Mouse (Mus musculus): ENCODE results near the gene Eif4b. TPM values are rescaled to one million over a fixed set of nuclear protein-coding genes. Genes with fewer than 3 reads are reported as not detected.

Gene Eif4b
- polyA plus RNA-seq, 1 experiment from 2014 or later: 121 TPM

- no peak overlapping the region for H3K9ac ChIP-seq (ENCODE audit: low read length)
- no peak overlapping the region for H3K4me3 ChIP-seq (ENCODE audit: low read depth, low read length)
- no peak overlapping the region for H3K4me2 ChIP-seq (ENCODE audit: low read depth)
- ATAC-seq (ENCODE audit: insufficient read depth, low FRiP score, low TSS enrichment) (no peak), DNase-seq (ENCODE audit: low spot score) (no peak)
- no peaks in the 10 kb centered on the region for H3K9me3 ChIP-seq (ENCODE audit: control insufficient read depth, low read length)
- no peak overlapping the region for H3K27ac ChIP-seq (ENCODE audit: low read depth, low read length)
- H3K27me3 ChIP-seq (ENCODE audit: control insufficient read depth, insufficient read depth, low read length): 0 out of 2 replicates have a peak, but pooled peaks cover 4% of the 10 kb centered on the region
- WGBS: 40% methylated on average over 5 of the region's 5 CpGs
- peaks cover 26% of the 10 kb centered on the region for H3K4me1 ChIP-seq (ENCODE audit: control insufficient read depth, insufficient read depth, low read length)
- peaks cover 22% of the 10 kb centered on the region for H3K36me3 ChIP-seq (ENCODE audit: control insufficient read depth, insufficient read depth, low read length)
Measured at GRCm38 (mm10) chr15:102097991-102098555, 24.5 kb downstream of the Eif4b start.

- Histone ChIP-seq H3K9me3 (ENCODE audit: control insufficient read depth, low read length) (no peaks in the 10 kb centered on the region), H3K36me3 (ENCODE audit: control insufficient read depth, insufficient read depth, low read length) (peaks cover 16% of the 10 kb centered on the region), H3K4me1 (ENCODE audit: control insufficient read depth, insufficient read depth, low read length) (peaks cover 33% of the 10 kb centered on the region), H3K4me3 (ENCODE audit: low read depth, low read length) (no peak overlapping the region), H3K27ac (ENCODE audit: low read depth, low read length) (no peak overlapping the region), H3K9ac (ENCODE audit: low read length) (no peak overlapping the region), H3K27me3 (ENCODE audit: control insufficient read depth, insufficient read depth, low read length) (0 out of 2 replicates have a peak, but pooled peaks cover 4% of the 10 kb centered on the region), H3K4me2 (ENCODE audit: low read depth) (peak overlapping the region; percentile 83)
- 51% methylated on average over 5 of the region's 5 CpGs for WGBS
- ATAC-seq (ENCODE audit: insufficient read depth, low FRiP score, low TSS enrichment): no peak
- no peak for DNase-seq (ENCODE audit: low spot score)
Measured at GRCm38 (mm10) chr15:102099260-102099659, 25.7 kb downstream of the Eif4b start.

GRCm38 (mm10) chr15:102099771-102100160, 26.2 kb downstream of the Eif4b start:
- H3K4me1 ChIP-seq (ENCODE audit: control insufficient read depth, insufficient read depth, low read length): peaks cover 36% of the 10 kb centered on the region
- no peaks in the 10 kb centered on the region for H3K9me3 ChIP-seq (ENCODE audit: control insufficient read depth, low read length)
- peak overlapping the region; percentile 83 for H3K4me2 ChIP-seq (ENCODE audit: low read depth)
- DNase-seq (ENCODE audit: low spot score) (no peak), ATAC-seq (ENCODE audit: insufficient read depth, low FRiP score, low TSS enrichment) (no peak)
- peak overlapping the region; percentile 47 for H3K4me3 ChIP-seq (ENCODE audit: low read depth, low read length)
- H3K27me3 ChIP-seq (ENCODE audit: control insufficient read depth, insufficient read depth, low read length): 0 out of 2 replicates have a peak, but pooled peaks cover 4% of the 10 kb centered on the region
- H3K27ac ChIP-seq (ENCODE audit: low read depth, low read length): no peak overlapping the region
- peaks cover 13% of the 10 kb centered on the region for H3K36me3 ChIP-seq (ENCODE audit: control insufficient read depth, insufficient read depth, low read length)
- 25% methylated on average over 8 of the region's 8 CpGs for WGBS
- peak overlapping the region; percentile 52 for H3K9ac ChIP-seq (ENCODE audit: low read length)

GRCm38 (mm10) chr15:102100161-102100981, 26.8 kb downstream of the Eif4b start, which contains the start of gene Tns2:
Gene Tns2, plus strand, starts transcription at chr15:102100413.
- Histone ChIP-seq H3K4me1 (ENCODE audit: control insufficient read depth, insufficient read depth, low read length) (peaks cover 36% of the 10 kb centered on the region), H3K9ac (ENCODE audit: low read length) (peak within 1 kb of the TSS; percentile 52), H3K4me2 (ENCODE audit: low read depth) (peak within 1 kb of the TSS; percentile 83), H3K9me3 (ENCODE audit: control insufficient read depth, low read length) (no peaks in the 10 kb centered on the region), H3K36me3 (ENCODE audit: control insufficient read depth, insufficient read depth, low read length) (peaks cover 8% of the 10 kb centered on the region), H3K27ac (ENCODE audit: low read depth, low read length) (peak within 1 kb of the TSS; percentile 49; the same call in 1 of the 2 replicates), H3K4me3 (ENCODE audit: low read depth, low read length) (peak within 1 kb of the TSS; percentile 47), H3K27me3 (ENCODE audit: control insufficient read depth, insufficient read depth, low read length) (peaks cover 5% of the 10 kb centered on the region; the same call in 1 of the 2 replicates)
- WGBS: under 1% methylated on average over 51 of the region's 82 CpGs
- DNase-seq (ENCODE audit: low spot score) (peak; percentile 77), ATAC-seq (ENCODE audit: insufficient read depth, low FRiP score, low TSS enrichment) (peak; percentile 72)

- no peaks in the 10 kb centered on the region for H3K9me3 ChIP-seq (ENCODE audit: control insufficient read depth, low read length)
- H3K4me1 ChIP-seq (ENCODE audit: control insufficient read depth, insufficient read depth, low read length): peaks cover 36% of the 10 kb centered on the region
- 35% methylated on average over 10 of the region's 10 CpGs for WGBS
- ATAC-seq (ENCODE audit: insufficient read depth, low FRiP score, low TSS enrichment) (no peak; the same call in 1 of the 2 replicates), DNase-seq (ENCODE audit: low spot score) (no peak)
- H3K27ac ChIP-seq (ENCODE audit: low read depth, low read length): peak overlapping the region; percentile 49; the same call in 1 of the 2 replicates
- peak overlapping the region; percentile 83 for H3K4me2 ChIP-seq (ENCODE audit: low read depth)
- no peak overlapping the region for H3K9ac ChIP-seq (ENCODE audit: low read length)
- H3K4me3 ChIP-seq (ENCODE audit: low read depth, low read length): peak overlapping the region; percentile 47
- H3K36me3 ChIP-seq (ENCODE audit: control insufficient read depth, insufficient read depth, low read length): peaks cover 2% of the 10 kb centered on the region
- peaks cover 12% of the 10 kb centered on the region for H3K27me3 ChIP-seq (ENCODE audit: control insufficient read depth, insufficient read depth, low read length)
Measured at GRCm38 (mm10) chr15:102100996-102101671, 27.6 kb downstream of the Eif4b start.

- 32% methylated on average over 11 of the region's 11 CpGs for WGBS
- ATAC-seq (ENCODE audit: insufficient read depth, low FRiP score, low TSS enrichment) (no peak), DNase-seq (ENCODE audit: low spot score) (no peak)
- H3K9ac ChIP-seq (ENCODE audit: low read length): no peak overlapping the region; the same call in 1 of the 2 replicates
- H3K36me3 ChIP-seq (ENCODE audit: control insufficient read depth, insufficient read depth, low read length): peaks cover 2% of the 10 kb centered on the region; the same call in 1 of the 2 replicates
- no peak overlapping the region for H3K4me3 ChIP-seq (ENCODE audit: low read depth, low read length)
- H3K4me1 ChIP-seq (ENCODE audit: control insufficient read depth, insufficient read depth, low read length): peaks cover 42% of the 10 kb centered on the region
- peak overlapping the region; percentile 76; the same call in 1 of the 2 replicates for H3K27ac ChIP-seq (ENCODE audit: low read depth, low read length)
- H3K4me2 ChIP-seq (ENCODE audit: low read depth): no peak overlapping the region
- peaks cover 20% of the 10 kb centered on the region for H3K27me3 ChIP-seq (ENCODE audit: control insufficient read depth, insufficient read depth, low read length)
- H3K9me3 ChIP-seq (ENCODE audit: control insufficient read depth, low read length): no peaks in the 10 kb centered on the region
Measured at GRCm38 (mm10) chr15:102101672-102102541, 28.3 kb downstream of the Eif4b start.

- ATAC-seq (ENCODE audit: insufficient read depth, low FRiP score, low TSS enrichment) (no peak), DNase-seq (ENCODE audit: low spot score) (peak; percentile 22)
- H3K9ac ChIP-seq (ENCODE audit: low read length): peak overlapping the region; percentile 53
Measured at GRCm38 (mm10) chr15:102102548-102103121, 29.1 kb downstream of the Eif4b start.

More at GRCm38 (mm10) chr15:102102548-102103121, 29.1 kb downstream of the Eif4b start:
- Histone ChIP-seq H3K36me3 (ENCODE audit: control insufficient read depth, insufficient read depth, low read length) (no peaks in the 10 kb centered on the region), H3K27me3 (ENCODE audit: control insufficient read depth, insufficient read depth, low read length) (peaks cover 27% of the 10 kb centered on the region), H3K4me3 (ENCODE audit: low read depth, low read length) (peak overlapping the region; percentile 20; the same call in 1 of the 2 replicates), H3K4me2 (ENCODE audit: low read depth) (peak overlapping the region; percentile 36), H3K9me3 (ENCODE audit: control insufficient read depth, low read length) (no peaks in the 10 kb centered on the region), H3K27ac (ENCODE audit: low read depth, low read length) (peak overlapping the region; percentile 76), H3K4me1 (ENCODE audit: control insufficient read depth, insufficient read depth, low read length) (peaks cover 46% of the 10 kb centered on the region)
- 19% methylated on average over 6 of the region's 6 CpGs for WGBS

All from neural tube, embryonic 11.5 days (tissue).